Mouse (Mus musculus): Measurements from ENCODE around the gene Tmem167b. TPM values are rescaled to one million over a fixed set of nuclear protein-coding genes. Genes with fewer than 3 reads are reported as not detected.

Tmem167b gene
- polyA plus RNA-seq, 1 experiment = 9.8 TPM

DNA sequence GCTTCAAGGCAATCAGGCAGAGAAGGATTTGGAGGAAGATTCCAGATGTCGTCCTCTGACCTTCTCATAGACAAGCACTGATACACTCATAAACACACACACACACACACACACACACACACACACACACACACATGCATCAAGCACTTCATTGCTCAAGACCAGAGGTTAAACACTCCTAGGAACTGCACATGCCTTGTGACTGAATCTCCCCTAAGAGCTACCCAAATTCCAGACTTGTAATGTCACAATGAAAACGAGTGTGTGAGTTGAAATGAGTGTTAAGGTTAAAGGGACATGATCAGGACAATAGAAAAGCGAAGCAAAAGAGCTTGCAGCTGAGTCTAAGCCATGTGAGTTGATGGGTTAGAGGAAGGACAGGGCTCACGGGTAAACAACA is 44.0 kb downstream of the Tmem167b start:
- Histone ChIP-seq H3K4me1 (ENCODE audit: control insufficient read depth, insufficient read depth, low read length) (no peaks in the 10 kb centered on the region; the same call in 1 of the 2 replicates), H3K4me3 (replicated peaks; ENCODE audit: extremely low read depth, low read depth, low read length) (no peak overlapping the region)
- 29% methylated on average over 4 of the region's 4 CpGs for whole genome bisulfite sequencing
- no peak for DNase-seq
- TF ChIP-seq CTCF (IDR thresholded peaks at IDR 0.05; ENCODE audit: insufficient read depth, low read length) (no peak), POLR2A (IDR thresholded peaks at IDR 0.05; ENCODE audit: borderline replicate concordance, extremely low read depth, low read depth, low read length) (no peak)

DNA sequence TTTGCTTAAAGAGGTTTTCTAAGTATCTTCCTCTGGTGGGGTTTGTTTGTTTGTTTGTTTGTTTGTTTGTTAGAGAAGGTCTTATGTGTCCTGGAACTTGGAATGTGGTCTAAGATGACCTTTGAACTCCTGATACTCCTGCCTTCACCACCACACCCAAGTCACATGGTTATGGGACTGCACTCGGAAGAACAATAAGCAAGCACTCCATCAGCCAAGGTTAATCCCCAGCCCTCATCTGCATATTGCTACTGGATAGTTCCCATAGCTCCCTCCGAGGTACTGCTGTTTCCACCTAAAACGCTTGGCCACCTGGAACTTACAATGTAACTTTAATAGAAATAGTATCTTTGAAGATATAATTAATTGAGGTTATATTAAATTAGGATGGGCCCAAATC is 48.8 kb downstream of the Tmem167b start:
- Histone ChIP-seq H3K4me1 (ENCODE audit: control insufficient read depth, insufficient read depth, low read length) (no peaks in the 10 kb centered on the region), H3K4me3 (replicated peaks; ENCODE audit: extremely low read depth, low read depth, low read length) (no peak overlapping the region)
- no peak for DNase-seq
- no peak for TF ChIP-seq POLR2A (IDR thresholded peaks at IDR 0.05; ENCODE audit: borderline replicate concordance, extremely low read depth, low read depth, low read length)
- 62% methylated on average over 3 of the region's 3 CpGs for WGBS

DNA sequence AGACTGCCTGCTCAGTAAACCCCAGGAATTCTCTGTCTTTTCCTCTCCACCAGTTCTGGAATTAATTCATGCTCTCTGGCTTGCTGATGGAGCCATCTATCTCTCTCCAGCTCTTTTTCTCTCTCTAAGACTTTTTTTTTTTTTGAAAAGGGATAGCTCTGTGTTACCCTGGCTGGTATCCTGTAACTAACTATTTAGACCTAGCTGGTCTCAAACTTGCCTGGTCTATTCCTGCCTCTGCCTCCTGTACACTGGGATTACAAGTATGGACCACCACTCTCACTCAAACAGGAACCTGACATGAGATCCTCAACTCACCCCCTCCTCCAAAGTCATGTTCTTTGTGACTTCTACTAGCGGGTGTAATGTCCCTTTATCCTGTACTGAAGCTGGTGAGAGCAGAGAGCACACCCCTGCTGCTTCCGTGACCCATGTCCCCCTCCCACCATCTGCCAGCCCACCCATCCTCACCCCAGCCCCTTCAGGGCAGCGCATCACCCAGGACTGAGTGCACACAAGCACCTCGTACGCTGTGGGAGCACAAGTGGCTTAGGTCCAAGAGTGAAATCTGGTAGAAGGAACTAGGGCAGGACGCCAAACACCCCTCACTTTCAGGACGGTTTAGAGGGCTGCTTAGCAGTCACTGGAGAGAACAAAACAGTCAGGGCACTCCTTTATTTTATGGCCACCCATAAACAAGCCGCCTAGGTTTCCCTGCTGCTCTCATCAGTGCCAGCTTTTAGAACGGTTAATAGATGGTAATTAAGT is 51.4 kb downstream of the Tmem167b start:
- no peak for DNase-seq
- WGBS = 31% methylated on average over 9 of the region's 9 CpGs
- Histone ChIP-seq H3K4me1 (ENCODE audit: control insufficient read depth, insufficient read depth, low read length) (no peaks in the 10 kb centered on the region), H3K4me3 (replicated peaks; ENCODE audit: extremely low read depth, low read depth, low read length) (no peak overlapping the region)
- TF ChIP-seq CTCF (IDR thresholded peaks at IDR 0.05; ENCODE audit: insufficient read depth, low read length) = no peak
- no peak for TF ChIP-seq POLR2A (IDR thresholded peaks at IDR 0.05; ENCODE audit: borderline replicate concordance, extremely low read depth, low read depth, low read length)

DNA sequence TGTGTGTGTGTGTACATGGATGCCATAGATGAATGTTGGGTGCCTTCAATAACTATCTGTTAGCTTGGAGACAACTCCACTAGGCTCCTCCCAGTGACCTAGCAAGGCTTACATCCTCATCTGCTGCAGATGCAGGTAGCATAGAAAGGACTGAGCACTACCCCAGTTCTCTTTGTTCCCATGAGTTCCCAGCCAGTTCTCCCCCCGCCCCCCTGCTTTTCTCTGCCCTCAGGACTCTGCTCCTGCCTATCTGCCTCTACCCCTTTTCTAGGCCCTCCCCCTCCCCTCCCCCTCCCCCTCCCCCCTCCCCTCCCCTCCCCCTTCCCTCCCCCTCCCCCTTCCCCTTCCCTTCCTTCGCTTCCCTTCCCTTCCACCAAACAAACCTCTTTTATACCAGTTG is 52.1 kb downstream of the Tmem167b start:
- Histone ChIP-seq H3K4me3 (replicated peaks; ENCODE audit: extremely low read depth, low read depth, low read length) (no peak overlapping the region), H3K4me1 (ENCODE audit: control insufficient read depth, insufficient read depth, low read length) (no peaks in the 10 kb centered on the region)
- no peak for DNase-seq
- 75% methylated on average over 2 of the region's 2 CpGs for WGBS
- TF ChIP-seq CTCF (IDR thresholded peaks at IDR 0.05; ENCODE audit: insufficient read depth, low read length) = no peak
- TF ChIP-seq POLR2A (IDR thresholded peaks at IDR 0.05; ENCODE audit: borderline replicate concordance, extremely low read depth, low read depth, low read length) = no peak

DNA sequence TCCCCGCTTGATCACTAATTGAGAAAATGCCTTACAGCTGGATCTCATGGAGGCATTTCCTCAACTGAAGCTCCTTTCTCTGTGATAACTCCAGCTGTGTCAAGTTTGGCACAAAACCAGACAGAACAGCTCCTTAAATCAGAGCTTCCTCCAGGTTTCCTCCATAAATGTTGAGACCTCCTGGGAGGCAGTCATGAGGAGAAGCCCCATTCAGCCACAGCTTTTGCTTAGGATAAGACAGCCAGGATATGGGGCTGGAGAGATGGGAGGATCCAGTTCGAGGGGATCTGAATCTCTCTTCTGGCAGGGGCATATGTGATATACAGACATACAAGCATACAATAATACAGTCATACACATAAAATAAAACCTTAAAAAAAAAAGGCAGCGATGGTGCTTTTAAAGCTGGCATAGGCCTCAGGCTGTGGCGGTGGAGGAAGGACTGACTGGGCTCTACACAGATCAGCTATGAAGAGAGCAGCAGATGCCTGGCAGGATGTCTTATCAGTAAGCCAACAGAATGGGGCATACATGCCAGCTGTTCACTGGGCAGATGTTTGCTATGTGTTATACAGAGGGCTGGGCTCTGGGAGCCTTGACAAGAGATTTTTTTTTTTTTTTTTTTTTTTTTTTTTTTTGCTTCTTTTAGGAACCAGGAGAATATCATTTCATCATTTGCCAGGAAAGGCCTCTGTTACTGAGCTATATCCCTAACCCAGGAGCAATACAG is 53.4 kb downstream of the Tmem167b start:
- TF ChIP-seq CTCF (IDR thresholded peaks at IDR 0.05; ENCODE audit: insufficient read depth, low read length) = no peak
- Histone ChIP-seq H3K4me1 (ENCODE audit: control insufficient read depth, insufficient read depth, low read length) (no peaks in the 10 kb centered on the region), H3K4me3 (replicated peaks; ENCODE audit: extremely low read depth, low read depth, low read length) (no peak overlapping the region)
- no peak for DNase-seq
- WGBS = 79% methylated on average over 4 of the region's 4 CpGs

Other genes starting within 250 kb of the Tmem167b start
- gene Mybphl, start 197.6 kb downstream of the Tmem167b start, polyA plus RNA-seq (2012; rRNA removed) = 34.9 and 39.2 TPM in 2 replicates
- gene Psrc1, start 178.6 kb downstream of the Tmem167b start, polyA plus RNA-seq (2012; rRNA removed) = 2.3 and 2.4 TPM in 2 replicates
- gene Celsr2, start 146.9 kb downstream of the Tmem167b start, polyA plus RNA-seq (2012; rRNA removed) = 22.7 and 26.7 TPM in 2 replicates
- gene Sars, start 117.3 kb downstream of the Tmem167b start, polyA plus RNA-seq (2012; rRNA removed) = 29.4 and 48.0 TPM in 2 replicates
- 7.1 and 7.7 TPM in 2 replicates for gene 1700013F07Rik, start 28.3 kb downstream of the Tmem167b start, polyA plus RNA-seq (2012; rRNA removed)
- gene 5330417C22Rik, start 25.9 kb downstream of the Tmem167b start, polyA plus RNA-seq (2012; rRNA removed) = 45.7 and 56.3 TPM in 2 replicates
- gene Taf13, start 9.2 kb upstream of the Tmem167b start, polyA plus RNA-seq (2012; rRNA removed) = 2.0 and 4.0 TPM in 2 replicates
- 5.7 and 8.3 TPM in 2 replicates for gene Wdr47, start 28.8 kb upstream of the Tmem167b start, polyA plus RNA-seq (2012; rRNA removed)
- 35.2 and 50.0 TPM in 2 replicates for gene Clcc1, start 91.4 kb upstream of the Tmem167b start, polyA plus RNA-seq (2012; rRNA removed)
- 2.7 and 5.1 TPM in 2 replicates for gene Gpsm2, start 159.8 kb upstream of the Tmem167b start, polyA plus RNA-seq (2012; rRNA removed)
- gene Aknad1, start 177.2 kb upstream of the Tmem167b start, polyA plus RNA-seq (2012; rRNA removed) = 0.09 TPM in 1 of 2 replicates, not detected in the other